Mouse (Mus musculus): ENCODE measurements around the gene Eloa. TPM values are rescaled to one million over a fixed set of nuclear protein-coding genes. Genes with fewer than 3 reads are reported as not detected.

Gene Eloa
- polyA plus RNA-seq, 1 experiment from 2014 or later, result 29.1 TPM

DNA sequence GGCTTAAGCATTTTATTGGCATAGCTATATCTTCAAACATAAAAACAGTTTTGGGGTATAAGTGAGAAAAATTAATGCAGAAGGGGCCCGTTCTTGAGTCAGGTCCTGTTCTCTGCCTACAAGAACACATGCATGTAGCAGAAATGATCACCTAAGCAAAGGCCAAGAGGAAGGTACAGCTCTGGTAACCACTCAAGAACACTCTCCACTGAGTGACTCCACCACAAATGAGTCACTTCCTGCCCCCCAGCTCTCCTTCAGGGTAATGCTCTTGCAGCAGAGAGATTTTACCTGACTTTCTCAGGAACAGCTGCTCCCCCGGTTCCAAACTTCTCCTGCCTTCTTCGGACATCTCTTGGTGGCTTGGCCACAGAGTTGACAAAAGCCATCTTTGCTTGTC is 14.7 kb downstream of the Eloa start:
- H3K4me2 ChIP-seq (ENCODE audit: low read length), result no peak overlapping the region
- no peak overlapping the region for H3K27ac ChIP-seq
- H3K9me3 ChIP-seq (replicated peaks; ENCODE audit: low read length), result no peaks in the 10 kb centered on the region
- no peak overlapping the region for H3K4me3 ChIP-seq (replicated peaks; ENCODE audit: low read depth, low read length)
- no peaks in the 10 kb centered on the region for H3K4me1 ChIP-seq (replicated peaks; ENCODE audit: insufficient read depth, low read length)
- H3K9ac ChIP-seq (ENCODE audit: low read depth, low read length), result no peak overlapping the region
- TF ChIP-seq CTCF (IDR thresholded peaks at IDR 0.05; ENCODE audit: low read depth), result no peak
- DNase-seq (ENCODE audit: low spot score) (no peak), ATAC-seq (replicated peaks; ENCODE audit: low FRiP score, low read depth) (no peak)
- H3K27me3 ChIP-seq (ENCODE audit: insufficient read depth, low read length), result no peaks in the 10 kb centered on the region
- H3K36me3 ChIP-seq (ENCODE audit: insufficient read depth, low read length), result peaks cover 71% of the 10 kb centered on the region
- 91% methylated on average over 3 of the region's 3 CpGs for WGBS

DNA sequence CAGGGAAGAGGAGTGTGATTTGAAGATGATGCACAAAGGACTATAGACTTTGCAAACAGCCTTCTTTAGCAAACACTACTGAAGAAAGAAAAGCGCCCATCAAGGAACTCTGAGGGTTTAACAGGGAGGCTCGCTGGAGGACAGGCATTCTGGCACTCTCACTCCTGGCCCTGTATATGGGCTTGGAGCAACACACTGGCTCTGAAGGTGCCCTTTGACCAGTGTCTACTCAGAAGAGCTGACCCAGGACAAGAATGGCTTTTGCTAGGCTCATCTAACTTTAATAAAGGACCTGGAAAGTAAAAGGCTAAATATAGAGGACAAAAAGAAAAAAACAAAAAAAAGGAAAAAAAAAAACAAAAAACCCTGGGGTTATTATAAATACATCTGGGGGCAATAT is 16.6 kb downstream of the Eloa start:
- Histone ChIP-seq H3K9ac (ENCODE audit: low read depth, low read length) (no peak overlapping the region), H3K4me2 (ENCODE audit: low read length) (no peak overlapping the region), H3K27me3 (ENCODE audit: insufficient read depth, low read length) (no peaks in the 10 kb centered on the region), H3K27ac (no peak overlapping the region), H3K9me3 (replicated peaks; ENCODE audit: low read length) (no peaks in the 10 kb centered on the region), H3K4me3 (replicated peaks; ENCODE audit: low read depth, low read length) (no peak overlapping the region), H3K36me3 (ENCODE audit: insufficient read depth, low read length) (peaks cover 57% of the 10 kb centered on the region), H3K4me1 (replicated peaks; ENCODE audit: insufficient read depth, low read length) (no peaks in the 10 kb centered on the region)
- no peak for TF ChIP-seq CTCF (IDR thresholded peaks at IDR 0.05; ENCODE audit: low read depth)
- DNase-seq (ENCODE audit: low spot score) (no peak), ATAC-seq (replicated peaks; ENCODE audit: low FRiP score, low read depth) (no peak)
- WGBS, result 98% methylated on average over 2 of the region's 2 CpGs

GRCm38 (mm10) chr4:136004107-136004675 is 17.4 kb downstream of the Eloa start:
- 87% methylated on average over 5 of the region's 5 CpGs for WGBS
- TF ChIP-seq CTCF (IDR thresholded peaks at IDR 0.05; ENCODE audit: low read depth), result no peak

GRCm38 (mm10) chr4:135995118-135995517 is 26.4 kb downstream of the Eloa start:
- 87% methylated on average over 4 of the region's 4 CpGs for WGBS
- Histone ChIP-seq H3K4me1 (replicated peaks; ENCODE audit: insufficient read depth, low read length) (no peaks in the 10 kb centered on the region), H3K27ac (no peak overlapping the region)

More at GRCm38 (mm10) chr4:136004107-136004675, 17.4 kb downstream of the Eloa start:
- H3K9ac ChIP-seq (ENCODE audit: low read depth, low read length), result no peak overlapping the region
- no peak for ATAC-seq (replicated peaks; ENCODE audit: low FRiP score, low read depth)
- peaks cover 51% of the 10 kb centered on the region for H3K36me3 ChIP-seq (ENCODE audit: insufficient read depth, low read length)
- H3K4me1 ChIP-seq (replicated peaks; ENCODE audit: insufficient read depth, low read length), result no peaks in the 10 kb centered on the region
- no peak overlapping the region for H3K4me3 ChIP-seq (replicated peaks; ENCODE audit: low read depth, low read length)
- no peak overlapping the region for H3K27ac ChIP-seq
- no peaks in the 10 kb centered on the region for H3K9me3 ChIP-seq (replicated peaks; ENCODE audit: low read length)
- no peak overlapping the region for H3K4me2 ChIP-seq (ENCODE audit: low read length)
- H3K27me3 ChIP-seq (ENCODE audit: insufficient read depth, low read length), result no peaks in the 10 kb centered on the region
- DNase-seq (ENCODE audit: low spot score), result no peak

GRCm38 (mm10) chr4:135993941-135994340 is 27.6 kb downstream of the Eloa start:
- DNase-seq (ENCODE audit: low spot score) (no peak), ATAC-seq (replicated peaks; ENCODE audit: low FRiP score, low read depth) (no peak)
- no peak overlapping the region for H3K9ac ChIP-seq (ENCODE audit: low read depth, low read length)
- TF ChIP-seq CTCF (IDR thresholded peaks at IDR 0.05; ENCODE audit: low read depth), result no peak
- no peaks in the 10 kb centered on the region for H3K36me3 ChIP-seq (ENCODE audit: insufficient read depth, low read length)
- WGBS, result 97% methylated on average over 6 of the region's 6 CpGs
- H3K4me2 ChIP-seq (ENCODE audit: low read length), result no peak overlapping the region
- H3K27ac ChIP-seq, result no peak overlapping the region
- no peaks in the 10 kb centered on the region for H3K9me3 ChIP-seq (replicated peaks; ENCODE audit: low read length)
- no peak overlapping the region for H3K4me3 ChIP-seq (replicated peaks; ENCODE audit: low read depth, low read length)
- H3K4me1 ChIP-seq (replicated peaks; ENCODE audit: insufficient read depth, low read length), result no peaks in the 10 kb centered on the region
- no peaks in the 10 kb centered on the region for H3K27me3 ChIP-seq (ENCODE audit: insufficient read depth, low read length)

More at GRCm38 (mm10) chr4:135995118-135995517, 26.4 kb downstream of the Eloa start:
- Histone ChIP-seq H3K27me3 (ENCODE audit: insufficient read depth, low read length) (no peaks in the 10 kb centered on the region), H3K4me3 (replicated peaks; ENCODE audit: low read depth, low read length) (no peak overlapping the region), H3K36me3 (ENCODE audit: insufficient read depth, low read length) (no peaks in the 10 kb centered on the region), H3K9me3 (replicated peaks; ENCODE audit: low read length) (no peaks in the 10 kb centered on the region), H3K9ac (ENCODE audit: low read depth, low read length) (no peak overlapping the region), H3K4me2 (ENCODE audit: low read length) (no peak overlapping the region)
- no peak for ATAC-seq (replicated peaks; ENCODE audit: low FRiP score, low read depth)
- no peak for TF ChIP-seq CTCF (IDR thresholded peaks at IDR 0.05; ENCODE audit: low read depth)
- DNase-seq (ENCODE audit: low spot score), result no peak

- H3K27me3 ChIP-seq (ENCODE audit: insufficient read depth, low read length), result no peaks in the 10 kb centered on the region
- H3K4me3 ChIP-seq (replicated peaks; ENCODE audit: low read depth, low read length), result peak overlapping the region; percentile 89
- WGBS, result 66% methylated on average over 9 of the region's 9 CpGs
- H3K4me1 ChIP-seq (replicated peaks; ENCODE audit: insufficient read depth, low read length), result peaks cover 11% of the 10 kb centered on the region; the same call in 1 of the 2 replicates
- no peaks in the 10 kb centered on the region for H3K9me3 ChIP-seq (replicated peaks; ENCODE audit: low read length)
- peak overlapping the region; percentile 94 for H3K4me2 ChIP-seq (ENCODE audit: low read length)
- H3K27ac ChIP-seq, result peak overlapping the region; percentile 78; the same call in 1 of the 2 replicates
- 0 out of 2 replicates have a peak, but pooled peaks cover 10% of the 10 kb centered on the region for H3K36me3 ChIP-seq (ENCODE audit: insufficient read depth, low read length)
- peak overlapping the region; percentile 90; the same call in 1 of the 2 replicates for H3K9ac ChIP-seq (ENCODE audit: low read depth, low read length)
- DNase-seq (ENCODE audit: low spot score), result no peak
- no peak for ATAC-seq (replicated peaks; ENCODE audit: low FRiP score, low read depth)
- no peak for TF ChIP-seq CTCF (IDR thresholded peaks at IDR 0.05; ENCODE audit: low read depth)
Observed at GRCm38 (mm10) chr4:135987714-135988113, 33.8 kb downstream of the Eloa start.
